Mouse (Mus musculus) heart, embryonic 14.5 days (tissue): ENCODE results near the gene Lrrc66. TPM values are rescaled to one million over a fixed set of nuclear protein-coding genes. Genes with fewer than 3 reads are reported as not detected.

Experiments used
- ATAC-seq: fragments of 200-750 bp; cut with Nextera tagmentation; 2 replicates; pipeline ENCODE4 v1.8.0; 2017; ENCODE audit warnings: low read depth, moderate TSS enrichment; ENCODE audit not compliant: insufficient number of reproducible peaks, insufficient read depth, low FRiP score
- H3K27ac ChIP-seq, 2 experiments: fragments of 200-500 bp in 1 of 2; fragments of 300-500 bp in 1 of 2; sonication (generic) in 1 of 2; replicated peaks in 1 of 2; 2 replicates each; pipeline ENCODE4 v1.5.1; 2012 to 2014; ENCODE audit warnings: low read depth in 2 of 2, low read length in 2 of 2, control low read depth in 1 of 2, mild to moderate bottlenecking in 1 of 2, mixed read lengths in 1 of 2; ENCODE audit not compliant: control insufficient read depth in 1 of 2, insufficient read depth in 1 of 2
- H3K27me3 ChIP-seq: fragments of 300-500 bp; sonication (generic); 2 replicates; pipeline ENCODE4 v1.6.1; 2014; ENCODE audit warnings: mild to moderate bottlenecking, low read length, control low read depth; ENCODE audit not compliant: control insufficient read depth, insufficient read depth
- H3K36me3 ChIP-seq: fragments of 300-500 bp; sonication (generic); 2 replicates; pipeline ENCODE4 v1.6.1; 2014; ENCODE audit warnings: mild to moderate bottlenecking, control low read depth, low read length, mixed read lengths; ENCODE audit not compliant: control insufficient read depth, insufficient read depth
- H3K4me1 ChIP-seq, 2 experiments: fragments of 200-500 bp in 1 of 2; fragments of 300-500 bp in 1 of 2; sonication (generic) in 1 of 2; 2 replicates each; pipeline ENCODE4 v1.6.1; 2012 to 2014; ENCODE audit warnings: low read length in 2 of 2, control low read depth in 1 of 2, mixed read lengths in 1 of 2; ENCODE audit not compliant: control insufficient read depth in 2 of 2, insufficient read depth in 2 of 2
- H3K4me2 ChIP-seq: fragments of 300-500 bp; sonication (generic); 2 replicates; pipeline ENCODE4 v1.6.1; 2014; ENCODE audit warnings: mild to moderate bottlenecking, low read length
- H3K4me3 ChIP-seq, 2 experiments: fragments of 200-500 bp in 1 of 2; fragments of 300-500 bp in 1 of 2; sonication (generic) in 1 of 2; 2 replicates each; pipeline ENCODE4 v1.5.1; 2012 to 2014; ENCODE audit warnings: low read length in 2 of 2, mild to moderate bottlenecking in 2 of 2, control low read depth in 1 of 2, low read depth in 1 of 2, moderate library complexity in 1 of 2; ENCODE audit not compliant: control insufficient read depth in 1 of 2, insufficient read depth in 1 of 2
- H3K9ac ChIP-seq: fragments of 300-500 bp; sonication (generic); 2 replicates; pipeline ENCODE4 v1.6.1; 2014; ENCODE audit warnings: mild to moderate bottlenecking, low read length
- H3K9me3 ChIP-seq: fragments of 300-500 bp; sonication (generic); 2 replicates; pipeline ENCODE4 v1.6.1; 2016; ENCODE audit warnings: low read length, control low read depth; ENCODE audit not compliant: control insufficient read depth
- WGBS: fragments of 180-500 bp; shearing (Covaris S2); extraction: QIAGEN DNeasy Blood & Tissue Kit; methylation state at CpG from one replicate; pipeline ENCODE4 v1.1.7; 2014; 5-methylcytosine and 5-hydroxymethylcytosine counted together
- polyA plus RNA-seq: library from polyadenylated mRNA; unstranded; fragments of >200 nt; fragmentation: Nextera tagmentation; extraction: Ambion mirVana; gene quantifications from 2 replicates; pipeline ENCODE4 v1.2.1, GENCODE M21; 2014

The Lrrc66 gene
- polyA plus RNA-seq, 1 experiment from 2014 or later: 0.23 TPM

GRCm38 (mm10) chr5:73650365-73650964 is 18.1 kb upstream of the Lrrc66 start:
- H3K9ac ChIP-seq: peak overlapping the region; percentile 68
- H3K27me3 ChIP-seq: peaks cover 55% of the 10 kb centered on the region
- ATAC-seq: no peak
- WGBS: under 1% methylated on average over 15 of the region's 15 CpGs
- H3K4me2 ChIP-seq: peak overlapping the region; percentile 100
- H3K36me3 ChIP-seq: no peaks in the 10 kb centered on the region
- peaks cover 8 to 20% of the 10 kb centered on the region in 2 experiments for H3K4me1 ChIP-seq
- peak overlapping the region; percentile 52 to 60 for H3K4me3 ChIP-seq
- H3K9me3 ChIP-seq: no peaks in the 10 kb centered on the region
- no peak overlapping the region for H3K27ac ChIP-seq

DNA sequence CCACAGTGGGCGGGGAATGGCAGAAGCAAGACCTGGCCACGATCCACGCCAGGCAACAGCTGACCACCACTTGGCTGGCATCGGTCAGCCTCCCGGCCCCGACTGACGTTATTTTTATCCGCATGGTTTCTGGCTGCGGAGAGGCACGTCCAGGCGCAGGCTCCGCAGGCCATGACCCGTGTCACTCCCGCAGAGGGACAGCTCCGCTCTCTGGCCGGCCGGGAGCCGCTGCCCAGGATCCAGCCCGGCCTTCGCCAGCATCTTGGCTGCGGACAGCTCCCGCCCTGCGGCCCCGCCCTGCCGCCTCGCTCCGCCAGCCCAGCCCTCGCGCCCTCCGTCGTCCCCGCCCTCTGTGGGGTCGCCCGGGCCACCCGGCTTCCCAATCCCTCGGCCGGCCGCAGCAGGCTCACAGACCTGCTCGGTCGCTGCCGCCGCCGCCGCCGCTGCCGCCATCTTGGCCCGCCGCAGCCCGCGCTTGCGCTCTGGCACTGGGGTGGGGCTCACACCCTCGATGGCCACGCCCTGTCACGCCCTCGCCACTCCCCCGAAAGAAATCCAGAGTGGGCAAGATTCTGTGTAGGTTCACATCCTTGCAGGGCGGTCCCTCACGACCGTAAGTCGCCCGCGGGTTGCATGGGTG is 15.1 kb upstream of the Lrrc66 start, which contains the start of gene Sgcb:
TSS of gene Sgcb (minus strand) at position 530 of the 640 bp plus-strand sequence.
- peak within 1 kb of the TSS; percentile 68 for H3K4me2 ChIP-seq
- peak within 1 kb of the TSS; percentile 58 to 90 for H3K4me3 ChIP-seq
- peak; percentile 79 for ATAC-seq
- 1% methylated on average over 60 of the region's 62 CpGs for WGBS
- peak within 1 kb of the TSS; percentile 64 to 66 for H3K27ac ChIP-seq
- peaks cover 9% of the 10 kb centered on the region for H3K36me3 ChIP-seq
- peak within 1 kb of the TSS; percentile 80 for H3K9ac ChIP-seq
- H3K9me3 ChIP-seq: no peaks in the 10 kb centered on the region
- H3K27me3 ChIP-seq: peaks cover 39% of the 10 kb centered on the region
- peaks cover 8 to 20% of the 10 kb centered on the region in 2 experiments for H3K4me1 ChIP-seq

- WGBS: 82% methylated on average over 4 of the region's 4 CpGs
- H3K9me3 ChIP-seq: no peaks in the 10 kb centered on the region
- no peak overlapping the region for H3K4me2 ChIP-seq
- H3K4me1 ChIP-seq: 0 out of 4 replicates have a peak, but pooled peaks cover 0 to 6% of the 10 kb centered on the region in 2 experiments
- H3K36me3 ChIP-seq: peaks cover 39% of the 10 kb centered on the region
- no peak for ATAC-seq
- no peaks in the 10 kb centered on the region for H3K27me3 ChIP-seq
- no peak overlapping the region for H3K9ac ChIP-seq
- H3K4me3 ChIP-seq: no peak overlapping the region
- no peak overlapping the region for H3K27ac ChIP-seq
Observed at GRCm38 (mm10) chr5:73642091-73642490, 9.8 kb upstream of the Lrrc66 start.

DNA sequence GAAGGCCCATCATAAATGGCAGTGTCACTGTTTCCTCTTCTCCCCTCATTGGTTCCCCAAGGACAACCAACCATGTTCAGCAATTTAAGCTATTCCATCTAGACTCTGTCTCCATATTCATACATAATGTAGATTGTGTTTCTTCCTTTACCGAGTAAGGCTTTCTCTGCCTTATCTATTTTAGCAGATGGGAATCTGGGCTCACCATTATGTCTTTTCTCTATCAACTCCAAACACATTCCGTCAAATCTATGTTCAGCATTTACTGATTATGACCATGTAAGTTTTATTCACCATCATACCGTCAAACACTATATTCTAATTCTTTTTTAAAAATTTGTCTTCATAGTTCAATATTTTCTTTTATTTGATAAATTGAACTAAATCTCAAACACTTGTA is 8.7 kb upstream of the Lrrc66 start:
- H3K9ac ChIP-seq: no peak overlapping the region
- no peak overlapping the region for H3K4me3 ChIP-seq
- 0 out of 4 replicates have a peak, but pooled peaks cover 0 to 3% of the 10 kb centered on the region in 2 experiments for H3K4me1 ChIP-seq
- H3K9me3 ChIP-seq: no peaks in the 10 kb centered on the region
- H3K4me2 ChIP-seq: no peak overlapping the region
- 84% methylated on average over 3 of the region's 3 CpGs for WGBS
- H3K27ac ChIP-seq: no peak overlapping the region
- ATAC-seq: no peak
- no peaks in the 10 kb centered on the region for H3K27me3 ChIP-seq
- H3K36me3 ChIP-seq: peaks cover 42% of the 10 kb centered on the region

- 40% methylated on average over 8 of the region's 8 CpGs for WGBS
- H3K36me3 ChIP-seq: peaks cover 60% of the 10 kb centered on the region
- no peak overlapping the region for H3K4me2 ChIP-seq
- H3K9me3 ChIP-seq: 0 out of 2 replicates have a peak, but pooled peaks cover 3% of the 10 kb centered on the region
- 0 out of 4 replicates have a peak, but pooled peaks cover 0 to 3% of the 10 kb centered on the region in 2 experiments for H3K4me1 ChIP-seq
- no peak overlapping the region for H3K4me3 ChIP-seq
- ATAC-seq: no peak
- no peak overlapping the region for H3K27ac ChIP-seq
- no peak overlapping the region for H3K9ac ChIP-seq
- no peaks in the 10 kb centered on the region for H3K27me3 ChIP-seq
Observed at GRCm38 (mm10) chr5:73637337-73638107, 5.2 kb upstream of the Lrrc66 start.

DNA sequence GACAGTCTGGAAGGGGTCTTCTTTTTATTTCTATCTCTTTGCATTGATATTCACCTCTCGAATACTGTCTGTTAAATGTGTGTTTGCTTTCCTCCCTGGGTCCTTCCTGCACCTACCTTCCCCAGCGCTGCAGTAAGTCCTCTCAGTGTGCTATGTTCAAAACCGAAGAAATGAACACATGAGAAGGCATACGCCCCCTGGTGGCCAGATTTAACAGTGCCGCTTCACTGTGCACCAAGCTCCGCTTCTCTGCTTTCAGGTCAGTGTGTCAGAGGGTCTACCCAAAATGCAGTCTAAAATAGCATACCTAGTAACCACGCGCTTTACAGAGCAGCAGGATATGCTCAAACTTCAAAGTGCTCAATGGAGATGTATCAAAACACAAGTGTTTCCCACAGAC is 815 bp upstream of the Lrrc66 start:
- H3K9me3 ChIP-seq: 0 out of 2 replicates have a peak, but pooled peaks cover 3% of the 10 kb centered on the region
- no peak for ATAC-seq
- H3K27ac ChIP-seq: no peak overlapping the region
- no peaks in the 10 kb centered on the region for H3K27me3 ChIP-seq
- H3K4me3 ChIP-seq: no peak overlapping the region
- H3K4me1 ChIP-seq: peaks cover 4 to 18% of the 10 kb centered on the region in 2 experiments; a peak in 1 of 4 replicates
- no peak overlapping the region for H3K4me2 ChIP-seq
- H3K9ac ChIP-seq: no peak overlapping the region
- peaks cover 36% of the 10 kb centered on the region for H3K36me3 ChIP-seq
- WGBS: 63% methylated on average over 8 of the region's 8 CpGs

DNA sequence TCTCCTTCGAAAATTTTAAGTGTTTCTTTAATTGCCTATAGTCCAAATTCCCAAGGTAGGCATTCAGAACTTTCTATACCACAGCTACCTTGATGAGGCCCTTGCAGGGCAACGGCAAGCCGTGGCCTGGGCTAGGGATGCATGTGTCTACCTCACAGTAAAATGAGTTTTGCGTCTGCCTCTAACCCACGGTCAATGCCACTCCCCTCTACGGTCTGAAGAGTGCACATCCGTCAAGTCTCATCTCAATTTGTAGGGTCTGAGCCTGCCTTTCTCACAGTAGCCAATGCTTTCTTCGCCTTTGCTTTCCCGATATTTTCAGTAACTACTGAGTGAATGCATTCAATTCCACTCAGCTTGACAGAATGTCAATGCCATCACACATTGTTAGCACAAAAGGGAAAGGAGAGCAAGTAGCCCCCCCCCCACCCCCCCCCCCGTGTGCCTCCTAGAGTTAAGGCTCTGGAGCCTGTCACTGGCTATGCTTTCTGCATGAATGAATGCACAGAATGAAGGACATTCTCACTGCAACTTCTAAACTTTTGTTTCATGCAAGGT is 1.2 kb downstream of the Lrrc66 start:
- Histone ChIP-seq H3K4me1 (peaks cover 4 to 18% of the 10 kb centered on the region in 2 experiments; a peak in 1 of 4 replicates), H3K27ac (no peak overlapping the region), H3K9ac (no peak overlapping the region), H3K4me2 (no peak overlapping the region), H3K36me3 (peaks cover 29% of the 10 kb centered on the region), H3K4me3 (no peak overlapping the region), H3K27me3 (no peaks in the 10 kb centered on the region), H3K9me3 (0 out of 2 replicates have a peak, but pooled peaks cover 3% of the 10 kb centered on the region)
- WGBS: 55% methylated on average over 10 of the region's 10 CpGs
- ATAC-seq: no peak
